Mouse (Mus musculus): ENCODE results near the gene Gm3591. TPM values are rescaled to one million over a fixed set of nuclear protein-coding genes. Genes with fewer than 3 reads are reported as not detected.
"Not testable (repeated sequence)": the region's sequence is repeated elsewhere in the genome, so short reads cannot be mapped to it uniquely, and the experiment has no call there.

The Gm3591 gene
- total RNA-seq (2022): under 1 TPM in 2 of 4 experiments, not detected in 2; 0.44 to 0.47 TPM

GRCm38 (mm10) chr14:6412382-6412781, at the start of gene Gm3591:
Gene Gm3591 (minus strand): TSS chr14:6412482.
- DNase-seq (ENCODE audit: low spot score): not testable (repeated sequence)

GRCm38 (mm10) chr14:6444511-6444910, 32.2 kb upstream of the Gm3591 start, which contains the start of gene Gm3594:
Gene Gm3594 (minus strand): TSS chr14:6444611.
- DNase-seq (ENCODE audit: low spot score): not testable (repeated sequence)

GRCm38 (mm10) chr14:6440774-6441173, 28.5 kb upstream of the Gm3591 start:
- not testable (repeated sequence) for DNase-seq (ENCODE audit: low spot score)

DNA sequence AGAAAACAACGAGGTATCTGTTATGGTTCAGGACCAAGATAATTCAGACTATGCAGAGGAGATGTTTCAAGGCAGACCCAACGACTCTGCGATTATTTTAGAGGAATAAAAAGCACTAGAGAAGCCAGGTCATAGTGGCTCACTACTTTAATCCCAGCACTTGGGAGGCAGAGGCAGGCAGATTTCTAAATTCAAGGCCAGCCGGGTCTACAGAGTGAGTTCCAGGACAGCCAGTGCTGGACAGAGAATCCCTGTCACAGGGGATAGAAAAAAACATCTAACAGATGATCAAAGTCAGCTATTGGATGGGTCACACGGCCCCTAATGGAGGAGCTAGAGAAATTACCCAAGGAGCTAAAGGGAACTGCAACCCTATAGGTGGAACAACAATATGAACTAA, 27.9 kb upstream of the Gm3591 start:
- DNase-seq (ENCODE audit: low spot score): not testable (repeated sequence)

DNA sequence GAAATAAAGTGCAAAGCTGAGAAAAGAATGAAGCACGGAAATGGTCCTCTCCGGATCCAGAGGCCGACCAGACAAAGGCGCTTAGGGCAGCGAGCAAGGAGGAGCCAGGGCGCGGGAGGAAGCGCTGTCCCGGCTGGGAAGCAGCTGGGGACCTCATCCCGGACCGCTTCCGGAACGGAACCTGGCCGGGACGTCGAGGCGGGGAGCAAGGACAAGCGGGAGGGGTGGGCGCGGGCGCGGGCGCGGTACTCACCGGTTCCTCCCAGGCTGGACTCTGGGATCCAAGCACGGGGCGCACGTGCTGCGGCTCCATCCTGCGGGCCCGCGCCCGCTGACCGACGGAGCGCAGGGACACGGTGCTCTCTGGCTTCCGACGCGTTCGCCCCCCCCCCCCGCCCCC, 14.5 kb upstream of the Gm3591 start:
- peak; percentile 42 for DNase-seq (ENCODE audit: low spot score)

GRCm38 (mm10) chr14:6426353-6426752, 14.1 kb upstream of the Gm3591 start:
- DNase-seq (ENCODE audit: low spot score): not testable (repeated sequence)

DNA sequence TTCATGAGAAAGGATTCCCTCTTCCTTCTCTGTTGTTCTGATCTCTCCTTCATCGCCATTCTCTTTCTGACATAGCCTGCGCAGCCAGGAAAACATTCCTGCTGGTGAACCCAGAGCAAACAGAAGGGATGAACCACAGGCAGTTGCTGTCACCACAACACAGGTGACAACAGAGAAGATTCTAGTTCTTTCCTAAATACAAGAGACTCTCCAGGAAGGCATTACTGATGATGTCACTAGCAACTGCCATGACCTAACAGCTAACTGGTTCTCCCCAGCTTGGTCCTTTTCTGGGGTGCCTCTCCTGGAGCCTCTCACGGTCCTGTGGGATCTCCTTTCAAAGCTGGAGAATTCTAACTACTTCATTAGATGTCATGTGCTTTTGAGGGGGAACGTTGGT, 22.1 kb downstream of the Gm3591 start, which contains the start of gene Gm16440:
TSS of gene Gm16440 (minus strand) at position 101 of the 400 bp plus-strand sequence.
- not testable (repeated sequence) for DNase-seq (ENCODE audit: low spot score)

Other genes starting within 250 kb of the Gm3591 start
- gene Gm21560, start 193.2 kb downstream of the Gm3591 start, total RNA-seq (2022): under 1 TPM in 3 of 4 experiments, not detected in 1; 0.12 to 0.29 (median 0.16) TPM
- under 1 TPM in 2 of 4 experiments, not detected in 2; 0.29 to 0.60 TPM for gene Gm3411, start 125.2 kb downstream of the Gm3591 start, total RNA-seq (2022)
- not detected for gene Gm21103, start 107.6 kb downstream of the Gm3591 start, total RNA-seq (2022)
- gene Gm3618, start 68.8 kb downstream of the Gm3591 start, total RNA-seq (2022): not detected
- not detected for gene Gm16440, start 22.2 kb downstream of the Gm3591 start, total RNA-seq (2022)
- not detected for gene Gm3594, start 32.1 kb upstream of the Gm3591 start, total RNA-seq (2022)
- not detected for gene Gm8356, start 124.8 kb upstream of the Gm3591 start, total RNA-seq (2022)
- gene Gm3629, start 178.1 kb upstream of the Gm3591 start, total RNA-seq (2022): not detected
- gene Gm3460, start 209.9 kb upstream of the Gm3591 start, total RNA-seq (2022): not detected